Mouse (Mus musculus): Measurements from ENCODE around the gene Nt5c1a. TPM values are rescaled to one million over a fixed set of nuclear protein-coding genes. Genes with fewer than 3 reads are reported as not detected.

Gene Nt5c1a
- not detected for polyA plus RNA-seq (2015; fragmentation: Illumina TruSeq; extraction: RNeasy Lipid Tissue Mini Kit (QIAGEN cat#74804); ENCODE audit: insufficient read depth, low replicate concordance)

DNA sequence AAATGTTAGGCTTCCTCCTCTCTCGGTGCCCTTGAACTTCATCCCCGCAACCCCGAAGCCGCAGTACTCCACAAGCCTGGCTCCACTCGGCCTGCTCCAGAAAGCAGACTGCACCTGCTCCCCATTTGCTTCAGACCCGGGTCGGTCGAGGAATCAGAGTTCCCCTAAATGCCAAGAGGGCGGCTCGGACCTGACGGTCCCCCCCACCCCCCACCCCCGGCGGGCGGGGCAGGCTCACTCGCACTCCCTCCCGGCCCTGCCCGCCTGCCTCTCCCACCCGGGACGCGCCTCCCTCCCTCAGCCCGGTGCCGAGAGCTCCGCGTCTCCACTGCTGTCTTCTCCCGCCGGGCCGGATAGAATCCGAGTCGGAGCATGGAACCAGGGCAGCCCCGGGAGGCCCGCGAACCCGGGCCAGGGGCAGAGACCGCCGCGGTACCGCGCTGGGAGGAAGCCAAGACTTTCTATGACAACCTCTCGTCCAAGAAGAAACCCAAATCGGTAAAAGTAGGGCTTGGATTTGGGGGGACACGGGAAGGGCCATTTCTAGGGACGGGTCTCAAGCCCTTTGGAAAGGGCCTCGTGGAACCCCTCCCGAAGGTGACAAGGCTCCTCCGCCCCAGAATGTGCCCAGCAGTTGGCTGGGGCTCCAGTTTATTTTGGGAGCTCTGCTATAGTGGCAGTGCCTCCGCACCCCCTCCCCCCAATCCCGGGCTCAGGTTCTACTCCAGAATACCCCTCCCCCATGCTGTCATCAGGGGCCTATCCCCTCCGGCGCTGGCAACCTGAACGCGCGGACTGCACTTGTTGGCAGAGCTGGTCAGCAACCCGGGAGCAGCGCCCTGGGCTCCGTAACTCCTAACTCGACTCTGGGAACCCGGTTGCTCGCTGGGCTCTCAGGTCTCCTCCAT, at the start of gene Nt5c1a:
Nt5c1a (plus strand) TSS at position 319 of the 908 bp plus-strand sequence.

DNA sequence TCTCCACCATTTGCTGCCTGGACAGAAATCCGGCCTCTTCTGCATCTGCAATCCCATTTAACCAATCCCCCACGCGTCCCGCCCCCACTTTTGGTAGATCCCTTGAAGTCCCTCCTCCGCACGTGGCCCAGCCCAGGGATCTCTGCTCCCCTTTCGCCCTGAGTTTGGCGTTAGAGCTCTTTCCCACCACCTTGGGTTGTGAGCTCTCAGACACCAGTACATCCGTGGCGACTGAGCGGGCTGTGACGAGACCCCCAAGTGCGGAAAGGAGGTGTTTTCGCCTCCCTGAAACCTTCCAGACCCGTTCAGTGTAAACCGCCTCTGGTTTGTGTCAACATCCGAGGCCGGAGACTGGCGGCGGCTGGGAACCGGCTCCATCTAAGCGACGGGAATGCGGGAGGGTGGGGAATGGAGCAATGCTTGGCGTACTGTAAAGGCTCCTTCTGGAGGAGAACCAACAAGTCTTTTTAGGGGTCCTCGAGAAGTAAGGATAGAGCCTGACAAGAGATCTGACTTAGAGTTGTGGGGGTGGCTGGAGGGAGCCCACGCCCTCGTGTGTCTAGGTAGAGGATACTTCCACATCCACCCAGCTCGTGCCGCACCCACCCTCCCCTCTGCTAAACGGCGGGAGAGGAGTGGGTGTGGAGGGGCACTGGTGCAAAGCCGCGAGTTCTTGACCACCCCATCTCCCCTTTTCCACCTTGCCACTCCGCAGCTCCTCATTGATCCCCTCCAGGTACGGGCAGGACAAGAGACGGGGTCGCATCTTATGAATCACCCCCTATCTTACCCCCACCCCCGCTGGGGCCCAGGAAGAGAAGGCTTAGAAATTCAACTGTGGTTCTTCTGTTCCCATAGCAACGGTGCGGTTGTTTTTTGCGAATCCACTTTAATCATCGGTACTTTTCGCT, 18.7 kb upstream of the Nt5c1a start, which contains the start of gene Hpcal4:
Hpcal4 (plus strand) TSS at position 900 of the 911 bp plus-strand sequence.

DNA sequence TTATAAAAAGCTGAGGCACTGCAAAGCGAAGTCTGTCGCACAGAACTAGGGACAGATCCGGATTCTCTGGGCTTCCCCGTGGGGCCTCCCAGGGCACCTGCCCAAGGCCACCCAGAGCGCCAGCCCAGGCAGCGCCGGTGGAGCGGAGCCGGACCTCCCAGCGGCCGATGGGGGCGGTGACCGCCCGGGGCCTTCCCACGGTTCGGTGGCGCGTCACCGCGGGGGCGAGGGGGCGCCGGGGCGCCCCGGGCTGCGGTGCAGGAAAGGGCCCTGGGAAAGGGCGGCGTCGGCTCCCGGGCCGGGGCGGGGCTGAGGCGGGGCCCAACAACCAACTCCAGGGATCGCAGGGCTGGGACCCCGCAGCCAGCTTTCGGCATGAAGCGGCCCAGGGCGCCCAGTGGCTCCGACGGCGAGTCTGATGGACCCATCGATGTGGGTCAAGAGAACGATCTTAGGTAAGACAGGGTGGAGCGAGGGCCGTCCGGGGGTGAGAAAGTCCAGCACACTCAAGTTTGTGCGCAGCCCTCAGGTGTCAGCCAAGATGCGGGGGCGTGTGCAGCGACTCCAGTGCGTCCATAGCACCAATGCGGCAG, 32.3 kb downstream of the Nt5c1a start, which contains the start of gene Heyl:
Heyl (plus strand) TSS at position 65 of the 593 bp plus-strand sequence.

DNA sequence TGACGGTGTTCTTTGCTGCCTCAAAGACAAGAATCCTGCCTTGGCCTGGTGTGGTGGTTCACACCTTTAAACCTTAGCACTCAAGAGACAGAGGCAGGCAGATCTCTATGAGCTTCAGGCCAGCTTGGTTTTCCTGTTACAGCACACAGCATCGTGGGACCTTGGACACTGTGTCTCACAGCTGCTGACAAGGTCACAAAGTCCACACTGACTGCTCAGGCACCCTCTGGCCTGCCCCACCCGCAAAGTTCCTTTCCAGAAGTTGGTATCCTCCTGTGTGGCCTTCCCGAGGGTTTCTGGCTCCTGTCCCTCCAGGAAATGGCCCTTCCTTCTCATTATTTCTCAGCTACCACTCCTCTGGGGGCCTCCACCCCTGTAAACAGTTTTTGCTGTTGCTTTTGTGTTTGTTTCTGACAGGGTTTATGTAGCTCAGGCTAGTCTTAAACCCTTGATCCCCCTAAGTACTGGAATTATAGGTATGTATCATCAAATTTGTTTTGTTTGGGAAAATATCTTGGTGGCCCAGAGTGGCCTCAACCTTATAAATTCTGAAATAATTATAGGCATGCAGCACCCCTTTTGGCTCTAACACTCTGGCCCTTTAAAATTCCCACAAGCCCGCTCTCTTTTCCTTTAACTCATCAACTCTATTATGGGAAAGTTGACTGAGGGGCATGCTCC, 60.6 kb downstream of the Nt5c1a start, which contains the start of gene Pabpc4:
Pabpc4 (plus strand) TSS at position 631 of the 681 bp plus-strand sequence.

Other genes with a start within 250 kb of the Nt5c1a start
- 0.59 TPM for gene Mfsd2a, start 240.3 kb upstream of the Nt5c1a start, polyA plus RNA-seq (2015; fragmentation: Illumina TruSeq; extraction: RNeasy Lipid Tissue Mini Kit (QIAGEN cat#74804); ENCODE audit: insufficient read depth, low replicate concordance)
- gene Mycl, start 205.9 kb upstream of the Nt5c1a start, polyA plus RNA-seq (2015; fragmentation: Illumina TruSeq; extraction: RNeasy Lipid Tissue Mini Kit (QIAGEN cat#74804); ENCODE audit: insufficient read depth, low replicate concordance): 16.0 TPM
- 34.0 TPM for gene Trit1, start 184.9 kb upstream of the Nt5c1a start, polyA plus RNA-seq (2015; fragmentation: Illumina TruSeq; extraction: RNeasy Lipid Tissue Mini Kit (QIAGEN cat#74804); ENCODE audit: insufficient read depth, low replicate concordance)
- not detected for gene Bmp8b, start 96.3 kb upstream of the Nt5c1a start, polyA plus RNA-seq (2015; fragmentation: Illumina TruSeq; extraction: RNeasy Lipid Tissue Mini Kit (QIAGEN cat#74804); ENCODE audit: insufficient read depth, low replicate concordance)
- gene Oxct2b, start 85.2 kb upstream of the Nt5c1a start, polyA plus RNA-seq (2015; fragmentation: Illumina TruSeq; extraction: RNeasy Lipid Tissue Mini Kit (QIAGEN cat#74804); ENCODE audit: insufficient read depth, low replicate concordance): not detected
- gene Ppie, start 61.6 kb upstream of the Nt5c1a start, polyA plus RNA-seq (2015; fragmentation: Illumina TruSeq; extraction: RNeasy Lipid Tissue Mini Kit (QIAGEN cat#74804); ENCODE audit: insufficient read depth, low replicate concordance): 44.1 TPM
- not detected for gene Hpcal4, start 18.3 kb upstream of the Nt5c1a start, polyA plus RNA-seq (2015; fragmentation: Illumina TruSeq; extraction: RNeasy Lipid Tissue Mini Kit (QIAGEN cat#74804); ENCODE audit: insufficient read depth, low replicate concordance)
- 2.5 TPM for gene Heyl, start 32.1 kb downstream of the Nt5c1a start, polyA plus RNA-seq (2015; fragmentation: Illumina TruSeq; extraction: RNeasy Lipid Tissue Mini Kit (QIAGEN cat#74804); ENCODE audit: insufficient read depth, low replicate concordance)
- gene Pabpc4, start 60.8 kb downstream of the Nt5c1a start, polyA plus RNA-seq (2015; fragmentation: Illumina TruSeq; extraction: RNeasy Lipid Tissue Mini Kit (QIAGEN cat#74804); ENCODE audit: insufficient read depth, low replicate concordance): 65.2 TPM
- not detected for gene Oxct2a, start 122.1 kb downstream of the Nt5c1a start, polyA plus RNA-seq (2015; fragmentation: Illumina TruSeq; extraction: RNeasy Lipid Tissue Mini Kit (QIAGEN cat#74804); ENCODE audit: insufficient read depth, low replicate concordance)
- gene Bmp8a, start 141.7 kb downstream of the Nt5c1a start, polyA plus RNA-seq (2015; fragmentation: Illumina TruSeq; extraction: RNeasy Lipid Tissue Mini Kit (QIAGEN cat#74804); ENCODE audit: insufficient read depth, low replicate concordance): 0.12 TPM